Mouse (Mus musculus): ENCODE measurements around the gene Cdc42ep1. TPM values are rescaled to one million over a fixed set of nuclear protein-coding genes. Genes with fewer than 3 reads are reported as not detected.

Cdc42ep1 gene
- polyA plus RNA-seq, 1 experiment from 2014 or later, result not detected

DNA sequence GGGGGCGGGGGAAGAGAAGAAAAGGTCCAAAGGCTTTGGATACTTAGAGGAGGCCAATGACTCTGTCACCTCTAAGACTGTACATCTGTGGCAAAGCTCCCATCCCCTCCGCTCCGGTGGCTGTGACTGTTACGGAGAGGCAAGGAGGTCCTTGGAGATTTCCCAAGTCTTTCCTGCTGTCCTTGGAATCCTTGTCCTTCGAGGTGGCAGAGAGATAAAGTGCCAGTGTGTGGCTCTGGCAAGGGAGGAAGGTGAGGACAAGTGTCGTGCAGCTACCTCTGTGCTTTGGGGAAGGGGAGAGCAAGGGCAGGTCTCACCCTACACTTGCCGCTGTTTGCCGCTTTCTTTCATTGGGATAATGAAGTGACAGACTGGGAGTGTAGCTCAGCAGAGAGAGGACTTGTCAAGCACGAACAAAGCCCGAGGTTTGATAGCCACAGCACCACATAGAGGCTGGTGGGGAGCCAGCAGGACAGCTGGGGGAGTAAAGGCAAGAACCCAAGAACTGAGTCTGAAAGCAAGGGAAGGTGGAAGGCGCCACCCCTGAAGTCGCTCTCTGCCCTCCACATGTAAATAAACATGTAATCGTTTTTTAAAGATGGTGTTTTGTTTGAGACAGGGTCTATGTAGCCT lies 31.5 kb downstream of the Cdc42ep1 start:
- H3K27ac ChIP-seq, result no peak overlapping the region
- WGBS (ENCODE audit: missing documents), result 84% methylated on average over 13 of the region's 13 CpGs
- H3K36me3 ChIP-seq (ENCODE audit: inconsistent target), result no peaks in the 10 kb centered on the region
- H3K79me2 ChIP-seq (ENCODE audit: inconsistent target), result no peaks in the 10 kb centered on the region
- no peak overlapping the region for H3K4me3 ChIP-seq (ENCODE audit: inconsistent target)

DNA sequence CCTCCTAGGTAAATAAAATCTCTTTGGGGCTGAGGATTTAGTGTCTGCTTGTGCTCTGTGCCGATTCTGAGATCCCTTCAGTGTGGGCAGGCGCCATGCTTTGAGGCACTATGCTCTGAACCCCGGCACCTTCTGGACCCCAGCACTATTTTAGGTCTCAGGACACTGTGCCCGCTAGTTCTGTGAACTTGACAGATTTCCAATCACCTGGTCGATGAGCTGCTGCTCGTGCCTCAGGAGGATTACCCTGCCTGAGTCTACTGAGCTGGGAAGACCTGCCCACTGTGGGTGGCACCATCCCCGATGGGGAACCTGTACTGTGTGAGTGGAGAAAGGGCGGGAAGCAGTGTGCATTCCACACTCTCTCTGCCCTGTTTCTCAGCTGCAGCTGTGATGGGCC lies 32.6 kb downstream of the Cdc42ep1 start:
- Histone ChIP-seq H3K36me3 (ENCODE audit: inconsistent target) (0 out of 2 replicates have a peak, but pooled peaks cover 1% of the 10 kb centered on the region), H3K4me3 (ENCODE audit: inconsistent target) (no peak overlapping the region), H3K79me2 (ENCODE audit: inconsistent target) (peaks cover 7% of the 10 kb centered on the region), H3K27ac (no peak overlapping the region)
- WGBS (ENCODE audit: missing documents), result 86% methylated on average over 8 of the region's 8 CpGs

DNA sequence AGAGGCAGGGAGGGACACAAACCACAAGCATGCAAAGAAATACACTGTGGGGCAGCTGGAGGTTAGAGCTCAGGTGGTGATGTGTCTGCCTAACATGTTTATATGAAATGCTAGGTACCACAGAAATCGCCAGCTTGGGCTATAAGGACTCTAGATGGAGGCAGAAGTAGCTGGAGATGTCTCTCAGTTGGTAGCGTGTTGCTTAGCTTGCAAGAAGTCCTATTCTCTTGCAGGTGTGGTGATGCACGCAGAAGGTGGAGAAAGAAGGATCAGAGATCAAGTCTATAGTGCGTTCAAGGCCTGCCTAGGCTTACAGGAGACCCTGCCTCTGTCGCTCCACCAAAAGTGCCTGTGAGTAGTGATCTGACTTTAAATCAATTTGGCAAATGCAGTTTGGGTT lies 33.1 kb downstream of the Cdc42ep1 start:
- WGBS (ENCODE audit: missing documents), result 96% methylated on average over 5 of the region's 5 CpGs
- Histone ChIP-seq H3K79me2 (ENCODE audit: inconsistent target) (peaks cover 12% of the 10 kb centered on the region), H3K4me3 (ENCODE audit: inconsistent target) (no peak overlapping the region), H3K36me3 (ENCODE audit: inconsistent target) (peaks cover 7% of the 10 kb centered on the region; the same call in 1 of the 2 replicates), H3K27ac (no peak overlapping the region)

DNA sequence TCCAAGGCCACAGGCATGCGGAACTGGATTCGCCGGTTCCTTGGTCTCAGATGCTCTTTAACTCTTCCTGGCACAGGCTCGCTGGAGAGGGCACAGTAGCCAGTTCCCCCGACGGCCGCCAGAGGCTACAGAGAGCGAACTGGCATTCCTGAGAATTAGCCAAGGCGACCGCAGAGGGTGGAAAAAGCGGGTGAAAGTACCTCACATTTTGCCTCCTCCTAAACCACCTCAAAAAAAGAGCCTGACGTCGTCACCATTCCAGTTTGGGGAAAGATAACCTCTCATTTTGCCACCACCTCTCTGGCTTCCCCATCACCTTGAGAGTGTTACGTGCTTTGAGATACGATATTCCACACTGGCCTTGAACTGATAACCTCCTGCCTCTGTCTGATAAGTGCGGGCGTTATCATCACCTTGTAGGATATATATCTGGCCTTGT lies 33.9 kb downstream of the Cdc42ep1 start:
- Histone ChIP-seq H3K4me3 (ENCODE audit: inconsistent target) (peak overlapping the region; percentile 55), H3K36me3 (ENCODE audit: inconsistent target) (peaks cover 14% of the 10 kb centered on the region), H3K79me2 (ENCODE audit: inconsistent target) (peaks cover 20% of the 10 kb centered on the region), H3K27ac (peak overlapping the region; percentile 89)
- WGBS (ENCODE audit: missing documents), result 2% methylated on average over 16 of the region's 17 CpGs

DNA sequence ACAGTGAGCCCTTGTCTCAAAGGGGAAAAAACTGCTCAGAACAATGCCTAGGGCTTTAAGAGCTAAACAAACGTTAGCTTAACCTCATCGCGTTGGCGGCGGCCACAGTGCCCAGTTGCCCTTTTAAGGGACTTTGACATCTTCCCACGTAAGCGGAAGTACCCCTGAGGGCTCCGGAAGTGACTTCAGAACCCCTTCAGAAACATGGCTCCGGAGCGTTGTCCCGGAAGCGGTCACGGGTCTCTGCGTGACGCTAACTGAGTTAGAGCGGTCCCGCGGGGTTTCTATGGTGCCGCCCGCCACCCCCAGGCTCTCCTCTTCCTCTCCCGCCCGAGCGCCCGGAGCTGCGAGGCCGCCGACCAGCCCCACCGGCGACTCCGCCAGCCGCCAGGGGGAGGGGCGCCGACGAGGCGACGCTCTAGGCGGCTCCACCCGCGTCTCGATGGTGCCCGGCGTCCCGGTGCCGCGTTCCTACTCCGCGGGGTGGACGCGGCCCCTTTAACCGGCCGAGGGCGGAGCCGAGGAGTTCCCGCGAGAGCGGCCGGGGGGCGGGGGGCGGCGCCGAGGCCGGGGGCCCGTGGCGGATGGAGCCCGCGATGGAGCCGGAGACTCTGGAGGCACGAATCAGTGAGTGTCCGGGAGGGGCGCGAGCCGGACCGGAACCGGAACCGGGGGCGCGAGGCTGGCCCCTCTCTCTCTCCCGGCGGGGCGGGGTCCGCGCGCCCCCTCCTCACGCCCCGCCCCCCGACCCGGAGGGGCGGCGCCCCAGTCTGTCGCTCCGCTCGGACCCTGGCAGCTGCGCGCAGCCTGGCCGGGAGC lies 34.8 kb downstream of the Cdc42ep1 start, which contains the start of gene Gga1:
TSS of gene Gga1 (plus strand) at position 200 of the 819 bp plus-strand sequence.
- Histone ChIP-seq H3K36me3 (ENCODE audit: inconsistent target) (peaks cover 23% of the 10 kb centered on the region), H3K4me3 (ENCODE audit: inconsistent target) (peak within 1 kb of the TSS; percentile 96), H3K79me2 (ENCODE audit: inconsistent target) (peaks cover 22% of the 10 kb centered on the region), H3K27ac (peak within 1 kb of the TSS; percentile 100)
- 1% methylated on average over 50 of the region's 95 CpGs for WGBS (ENCODE audit: missing documents)

DNA sequence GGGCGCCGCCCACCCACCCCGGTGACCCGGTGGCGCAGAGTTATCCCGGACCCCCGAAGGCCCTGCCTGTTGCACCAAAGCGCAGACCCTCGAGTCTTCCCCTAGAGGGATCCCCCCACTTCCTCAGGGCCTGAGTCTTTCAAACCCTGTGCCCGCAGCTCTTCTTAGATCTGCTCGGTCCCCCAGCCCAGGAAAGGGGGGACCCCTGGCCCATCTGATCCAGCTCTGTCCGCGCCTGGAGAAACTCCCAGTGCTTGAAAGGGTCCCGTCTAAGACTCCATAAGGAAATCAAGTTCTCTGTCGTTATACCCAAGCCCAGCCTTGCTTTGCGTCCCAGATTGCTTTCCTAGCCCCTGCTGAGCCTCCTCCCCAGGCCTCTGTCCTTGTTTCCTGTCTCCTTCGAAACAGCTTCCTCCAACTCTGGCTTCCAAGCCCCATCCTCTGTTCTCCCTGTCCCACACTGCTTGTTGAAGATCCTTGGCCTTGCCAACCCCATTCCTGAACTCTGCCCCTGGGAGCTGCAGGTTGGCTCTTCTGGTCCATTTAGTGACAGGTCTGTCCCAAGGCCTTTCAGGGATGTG lies 35.5 kb downstream of the Cdc42ep1 start:
- H3K36me3 ChIP-seq (ENCODE audit: inconsistent target), result peaks cover 30% of the 10 kb centered on the region
- H3K79me2 ChIP-seq (ENCODE audit: inconsistent target), result peaks cover 22% of the 10 kb centered on the region
- peak overlapping the region; percentile 96 for H3K4me3 ChIP-seq (ENCODE audit: inconsistent target)
- peak overlapping the region; percentile 100 for H3K27ac ChIP-seq
- 0% methylated on average over 17 of the region's 17 CpGs for WGBS (ENCODE audit: missing documents)

DNA sequence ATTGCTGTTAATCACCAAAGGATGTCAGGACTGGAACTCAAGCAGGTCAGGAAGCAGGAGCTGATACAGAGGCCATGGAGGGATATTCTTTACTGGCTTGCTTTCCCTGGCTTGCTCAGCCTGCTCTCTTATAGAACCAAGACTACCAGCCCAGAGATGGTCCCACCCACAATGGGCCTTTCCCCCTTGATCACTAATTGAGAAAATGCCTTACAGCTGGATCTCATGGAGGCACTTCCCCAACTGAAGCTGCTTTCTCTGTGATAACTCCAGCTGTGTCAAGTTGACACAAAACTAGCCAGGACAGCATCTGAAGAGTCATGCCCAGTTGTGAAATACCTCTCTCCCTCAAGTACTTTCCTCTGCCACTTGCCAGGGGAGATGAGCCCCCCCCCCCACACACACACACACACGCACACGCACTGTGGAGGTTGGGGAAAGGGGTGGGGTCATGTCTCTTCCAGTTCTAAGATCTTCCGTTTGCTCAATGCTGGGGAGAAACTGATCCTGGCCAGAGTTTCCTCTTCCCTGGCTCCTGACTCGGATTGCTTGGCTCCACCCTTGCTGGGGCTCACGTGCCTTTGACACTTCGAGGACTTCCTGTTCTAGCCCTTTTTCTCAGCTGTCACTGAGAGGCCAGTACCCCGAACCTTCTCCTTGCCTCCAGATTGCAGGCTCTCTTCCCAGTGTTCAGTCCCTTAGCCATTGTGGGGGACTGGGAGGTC lies 36.5 kb downstream of the Cdc42ep1 start:
- peaks cover 22% of the 10 kb centered on the region for H3K79me2 ChIP-seq (ENCODE audit: inconsistent target)
- peak overlapping the region; percentile 96 for H3K4me3 ChIP-seq (ENCODE audit: inconsistent target)
- WGBS (ENCODE audit: missing documents), result 0% methylated on average over 4 of the region's 7 CpGs
- H3K27ac ChIP-seq, result peak overlapping the region; percentile 100
- peaks cover 41% of the 10 kb centered on the region for H3K36me3 ChIP-seq (ENCODE audit: inconsistent target)

DNA sequence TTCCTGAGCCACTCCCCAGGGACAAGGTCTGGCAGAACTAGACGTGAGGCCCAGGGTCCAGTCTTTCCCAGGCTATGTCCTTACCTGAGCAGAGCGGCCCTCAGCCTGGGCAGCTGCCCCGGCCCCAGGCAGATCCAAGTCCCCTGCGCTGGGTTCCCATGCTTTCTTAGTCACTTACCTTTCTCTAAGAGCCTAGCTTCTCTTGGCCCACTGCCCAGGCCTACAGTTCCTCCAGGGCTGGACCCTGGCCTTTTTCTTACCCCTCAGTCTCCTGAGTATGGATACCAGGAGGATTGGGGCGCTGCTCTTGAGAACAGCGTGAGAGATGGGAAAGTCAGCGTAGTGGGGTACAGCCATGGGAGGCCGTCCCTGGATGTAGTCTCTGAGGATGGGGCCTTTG lies 38.0 kb downstream of the Cdc42ep1 start:
- peaks cover 22% of the 10 kb centered on the region for H3K79me2 ChIP-seq (ENCODE audit: inconsistent target)
- 96% methylated on average over 7 of the region's 8 CpGs for WGBS (ENCODE audit: missing documents)
- H3K27ac ChIP-seq, result peak overlapping the region; percentile 100; the same call in 1 of the 2 replicates
- no peak overlapping the region for H3K4me3 ChIP-seq (ENCODE audit: inconsistent target)
- H3K36me3 ChIP-seq (ENCODE audit: inconsistent target), result peaks cover 53% of the 10 kb centered on the region

DNA sequence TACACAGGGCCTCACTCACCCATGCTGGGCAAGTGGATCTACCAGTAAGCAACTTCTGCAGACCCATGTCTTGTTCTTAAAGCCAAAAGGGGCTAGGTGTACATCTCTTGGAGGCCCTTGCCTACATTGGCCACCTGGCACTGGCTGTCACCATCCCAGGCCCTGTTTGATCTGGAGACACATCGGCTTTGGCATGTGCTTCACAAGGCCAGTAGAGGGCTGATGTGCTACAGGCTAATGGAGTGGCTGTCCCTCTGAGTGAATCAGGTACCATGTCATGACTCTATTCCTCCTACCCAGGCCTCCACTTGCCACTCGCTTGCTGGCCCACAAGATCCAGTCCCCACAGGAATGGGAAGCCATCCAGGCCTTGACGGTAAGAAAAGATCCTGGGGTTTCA lies 39.4 kb downstream of the Cdc42ep1 start:
- no peak overlapping the region for H3K4me3 ChIP-seq (ENCODE audit: inconsistent target)
- H3K27ac ChIP-seq, result no peak overlapping the region
- peaks cover 22% of the 10 kb centered on the region for H3K79me2 ChIP-seq (ENCODE audit: inconsistent target)
- WGBS (ENCODE audit: missing documents), result 89% methylated on average over 3 of the region's 3 CpGs
- H3K36me3 ChIP-seq (ENCODE audit: inconsistent target), result peaks cover 67% of the 10 kb centered on the region

DNA sequence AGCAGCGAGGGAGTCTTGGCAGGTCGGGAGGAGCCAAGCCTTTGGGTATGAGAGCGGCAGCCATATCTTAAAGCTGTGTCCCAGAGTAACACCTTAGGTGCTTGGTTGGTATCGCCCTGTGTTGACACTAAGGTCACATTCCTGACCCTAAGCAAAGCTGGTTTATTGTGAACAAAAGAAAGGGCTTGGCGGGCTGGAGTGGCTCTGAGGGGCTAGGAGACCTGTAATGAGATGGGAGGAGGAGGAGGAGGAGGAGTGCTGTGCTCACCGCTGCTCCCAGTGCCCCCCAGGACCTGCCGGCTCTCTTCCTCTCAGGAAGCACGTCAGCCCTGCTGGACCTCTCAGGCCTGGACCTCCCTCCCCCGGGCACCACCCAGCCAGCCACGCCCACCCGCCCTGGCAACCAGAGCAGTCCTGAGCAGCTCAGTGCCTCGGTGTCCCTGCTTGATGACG lies 47.0 kb downstream of the Cdc42ep1 start:
- WGBS (ENCODE audit: missing documents), result 83% methylated on average over 12 of the region's 13 CpGs
- no peak overlapping the region for H3K27ac ChIP-seq
- H3K4me3 ChIP-seq (ENCODE audit: inconsistent target), result no peak overlapping the region
- peaks cover 87% of the 10 kb centered on the region for H3K36me3 ChIP-seq (ENCODE audit: inconsistent target)
- H3K79me2 ChIP-seq (ENCODE audit: inconsistent target), result no peaks in the 10 kb centered on the region

DNA sequence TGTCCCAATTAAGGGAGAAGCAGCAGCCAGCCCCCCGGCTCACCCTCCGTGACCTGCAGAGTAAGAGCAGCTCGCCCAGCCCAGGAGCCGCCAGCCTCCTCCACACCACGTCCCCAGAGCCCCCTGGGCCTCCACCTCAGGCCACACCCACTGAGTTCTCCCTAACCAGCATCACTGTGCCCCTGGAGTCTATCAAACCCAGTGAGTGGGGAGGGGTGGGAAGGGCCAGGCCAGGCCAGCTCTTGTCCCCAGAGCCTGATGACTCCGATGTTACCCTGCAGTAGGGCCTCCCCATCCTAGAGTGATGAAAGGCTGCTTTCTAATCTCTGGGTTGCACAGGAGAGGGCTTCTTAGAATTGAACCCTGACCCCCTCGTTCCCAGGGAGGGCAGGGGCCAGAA lies 50.0 kb downstream of the Cdc42ep1 start:
- peaks cover 59% of the 10 kb centered on the region for H3K36me3 ChIP-seq (ENCODE audit: inconsistent target)
- 85% methylated on average over 7 of the region's 7 CpGs for WGBS (ENCODE audit: missing documents)
- no peak overlapping the region for H3K4me3 ChIP-seq (ENCODE audit: inconsistent target)
- H3K79me2 ChIP-seq (ENCODE audit: inconsistent target), result no peaks in the 10 kb centered on the region; the same call in 1 of the 2 replicates
- no peak overlapping the region for H3K27ac ChIP-seq

DNA sequence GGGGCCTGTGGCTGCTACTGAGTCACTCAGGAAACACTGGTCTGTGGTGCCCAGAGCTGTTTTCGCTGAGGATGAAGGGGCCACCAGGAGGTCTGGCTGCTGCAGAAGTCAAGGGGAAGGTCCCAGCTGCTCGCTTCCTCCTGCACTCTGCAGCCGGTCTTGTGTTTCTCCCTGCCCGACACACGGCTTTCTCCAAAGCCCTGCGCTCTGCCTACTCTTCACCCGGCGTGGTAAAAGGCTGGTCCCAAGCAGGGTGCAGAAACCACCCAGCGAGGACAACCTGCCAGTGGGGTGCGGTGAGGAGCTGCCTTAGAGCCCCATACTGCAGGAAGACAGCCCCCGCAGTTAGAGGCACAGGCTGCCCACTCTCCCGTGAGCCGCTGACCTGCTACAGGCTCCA lies 52.3 kb downstream of the Cdc42ep1 start:
- Histone ChIP-seq H3K36me3 (ENCODE audit: inconsistent target) (peaks cover 38% of the 10 kb centered on the region; the same call in 1 of the 2 replicates), H3K79me2 (ENCODE audit: inconsistent target) (no peaks in the 10 kb centered on the region; the same call in 1 of the 2 replicates), H3K27ac (peak overlapping the region; percentile 68), H3K4me3 (ENCODE audit: inconsistent target) (no peak overlapping the region)
- WGBS (ENCODE audit: missing documents), result 14% methylated on average over 13 of the region's 13 CpGs

DNA sequence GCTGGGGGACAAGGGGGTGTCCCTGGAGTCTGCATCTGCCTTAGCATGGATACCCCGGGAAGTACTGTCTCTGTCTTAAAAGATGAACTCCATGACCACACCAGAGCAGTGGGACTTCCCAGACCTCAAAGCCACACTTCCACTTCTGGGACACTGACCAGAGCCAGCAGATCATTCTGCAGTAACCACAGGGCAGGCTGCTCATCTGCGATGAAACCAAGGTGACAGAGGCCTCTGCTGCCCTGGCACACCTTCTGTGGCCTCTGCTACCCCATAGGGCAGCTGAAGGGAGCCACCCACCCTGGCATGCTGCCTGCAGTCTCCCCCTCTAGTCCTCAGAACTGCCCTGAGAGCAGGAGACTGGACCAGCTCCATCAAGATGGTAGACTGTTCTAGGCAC lies 53.3 kb downstream of the Cdc42ep1 start:
- WGBS (ENCODE audit: missing documents), result 7% methylated on average over 2 of the region's 2 CpGs
- Histone ChIP-seq H3K27ac (peak overlapping the region; percentile 68), H3K36me3 (ENCODE audit: inconsistent target) (peaks cover 29% of the 10 kb centered on the region; the same call in 1 of the 2 replicates), H3K79me2 (ENCODE audit: inconsistent target) (peaks cover 10% of the 10 kb centered on the region), H3K4me3 (ENCODE audit: inconsistent target) (no peak overlapping the region)

DNA sequence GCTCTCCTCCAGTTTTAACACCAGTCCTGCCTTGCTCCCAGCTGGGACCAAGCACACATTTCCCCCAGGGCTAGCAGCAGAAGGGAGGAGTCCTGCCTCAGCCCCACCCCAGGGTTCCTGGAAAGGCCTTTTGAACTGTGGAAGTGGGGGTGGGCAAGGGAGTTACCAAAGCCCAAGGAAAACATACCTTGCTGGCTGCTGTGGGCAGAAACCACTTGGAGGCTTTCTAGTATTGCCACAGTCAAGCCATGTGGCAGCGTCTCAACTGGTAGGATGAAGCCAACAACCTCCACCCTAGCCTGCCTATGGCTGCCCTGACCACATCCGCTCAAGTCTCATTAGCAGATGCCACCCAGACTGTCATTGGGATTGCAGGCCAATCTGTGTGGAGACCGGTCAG lies 53.7 kb downstream of the Cdc42ep1 start:
- WGBS (ENCODE audit: missing documents), result 29% methylated on average over 3 of the region's 3 CpGs
- H3K4me3 ChIP-seq (ENCODE audit: inconsistent target), result no peak overlapping the region
- H3K27ac ChIP-seq, result peak overlapping the region; percentile 68
- peaks cover 14% of the 10 kb centered on the region for H3K79me2 ChIP-seq (ENCODE audit: inconsistent target)
- peaks cover 25% of the 10 kb centered on the region; the same call in 1 of the 2 replicates for H3K36me3 ChIP-seq (ENCODE audit: inconsistent target)

Data from macrophage (primary cell).